Mouse (Mus musculus): ENCODE data around the gene Hba-a2.

The Hba-a2 gene

GRCm38 (mm10) chr11:32320507-32321195 is 24.4 kb downstream of the Hba-a2 start:
- DNase-seq (ENCODE audit: inconsistent ontology term) = peak; percentile 20

- DNase-seq (ENCODE audit: inconsistent ontology term) = peak; percentile 60
Observed at GRCm38 (mm10) chr11:32321196-32321565, 24.9 kb downstream of the Hba-a2 start.

- peak; percentile 92 for DNase-seq (ENCODE audit: inconsistent ontology term)
Observed at GRCm38 (mm10) chr11:32324609-32325008, 28.3 kb downstream of the Hba-a2 start.

GRCm38 (mm10) chr11:32331075-32331474 is 34.8 kb downstream of the Hba-a2 start:
- no peak for DNase-seq (ENCODE audit: inconsistent ontology term)

GRCm38 (mm10) chr11:32331861-32332260 is 35.6 kb downstream of the Hba-a2 start:
- peak; percentile 84 for DNase-seq (ENCODE audit: inconsistent ontology term)

GRCm38 (mm10) chr11:32333235-32333634 is 36.9 kb downstream of the Hba-a2 start:
- DNase-seq (ENCODE audit: inconsistent ontology term) = no peak

- no peak for DNase-seq (ENCODE audit: inconsistent ontology term)
Observed at GRCm38 (mm10) chr11:32336435-32336907, 40.2 kb downstream of the Hba-a2 start.

- DNase-seq (ENCODE audit: inconsistent ontology term) = no peak
Observed at GRCm38 (mm10) chr11:32339131-32339531, 42.8 kb downstream of the Hba-a2 start.

- DNase-seq (ENCODE audit: inconsistent ontology term) = peak; percentile 48
Observed at GRCm38 (mm10) chr11:32340476-32341473, 44.5 kb downstream of the Hba-a2 start.

GRCm38 (mm10) chr11:32342770-32343191 is 46.5 kb downstream of the Hba-a2 start:
- DNase-seq (ENCODE audit: inconsistent ontology term) = no peak

GRCm38 (mm10) chr11:32343350-32343749 is 47.1 kb downstream of the Hba-a2 start:
- no peak for DNase-seq (ENCODE audit: inconsistent ontology term)

GRCm38 (mm10) chr11:32345504-32346297 is 49.4 kb downstream of the Hba-a2 start:
- DNase-seq (ENCODE audit: inconsistent ontology term) = peak; percentile 79

Data from Muller cell, postnatal 12 days (primary cell).